Mouse (Mus musculus): Measurements from ENCODE around the gene Coq5. TPM values are rescaled to one million over a fixed set of nuclear protein-coding genes. Genes with fewer than 3 reads are reported as not detected.

Gene Coq5
- total RNA-seq, 2 experiments from 2014 or later, result 81.3 to 91.7 TPM

Other genes starting within 250 kb of the Coq5 start
- not detected for gene Gm10401, start 181.4 kb upstream of the Coq5 start, total RNA-seq (2021)
- gene Acads, start 160.3 kb upstream of the Coq5 start, total RNA-seq (2021), result 10 to 100 TPM; 74.2 to 75.3 TPM
- gene Unc119b, start 144.7 kb upstream of the Coq5 start, total RNA-seq (2021), result 10 to 100 TPM; 11.1 to 12.4 TPM
- 100 to 1,000 TPM; 149 to 158 TPM for gene Mlec, start 121.5 kb upstream of the Coq5 start, total RNA-seq (2021)
- gene Cabp1, start 85.3 kb upstream of the Coq5 start, total RNA-seq (2021), result 1 to 10 TPM in 1 of 2 experiments, under 1 TPM in 1; 0.50 to 1.2 TPM
- gene Pop5, start 43.8 kb upstream of the Coq5 start, total RNA-seq (2021), result 10 to 100 TPM; 34.9 to 39.3 TPM
- 100 to 1,000 TPM; 275 to 312 TPM for gene Rnf10, start 6.8 kb upstream of the Coq5 start, total RNA-seq (2021)
- gene Dynll1, start 21.3 kb downstream of the Coq5 start, total RNA-seq (2021), result 10 to 100 TPM; 44.1 to 75.5 TPM
- 10 to 100 TPM in 1 of 2 experiments, 1 to 10 TPM in 1; 9.6 to 13.2 TPM for gene Srsf9, start 47.5 kb downstream of the Coq5 start, total RNA-seq (2021)
- gene Gatc, start 61.5 kb downstream of the Coq5 start, total RNA-seq (2021), result 10 to 100 TPM; 23.6 to 24.7 TPM
- 10 to 100 TPM; 18.2 to 18.3 TPM for gene Triap1, start 61.6 kb downstream of the Coq5 start, total RNA-seq (2021)
- 10 to 100 TPM; 42.5 to 67.7 TPM for gene Cox6a1, start 69.3 kb downstream of the Coq5 start, total RNA-seq (2021)
- under 1 TPM in 1 of 2 experiments, not detected in 1; 0.57 TPM for gene Msi1, start 149.9 kb downstream of the Coq5 start, total RNA-seq (2021)
- not detected for gene Pla2g1b, start 186.6 kb downstream of the Coq5 start, total RNA-seq (2021)
- gene Sirt4, start 205.1 kb downstream of the Coq5 start, total RNA-seq (2021), result 10 to 100 TPM; 14.8 to 16.5 TPM
- 10 to 100 TPM; 87.2 to 94.2 TPM for gene Pxn, start 227.0 kb downstream of the Coq5 start, total RNA-seq (2021)